Mouse (Mus musculus) urinary bladder, postnatal 0 days (tissue): ENCODE results near the gene Olfr39. TPM values are rescaled to one million over a fixed set of nuclear protein-coding genes. Genes with fewer than 3 reads are reported as not detected.

Source experiments
- polyA plus RNA-seq: library from polyadenylated mRNA; unstranded; fragments of >200 nt; fragmentation: Nextera tagmentation; extraction: Ambion mirVana; gene quantifications from 2 replicates; pipeline ENCODE4 v1.2.1, GENCODE M21; 2015

The Olfr39 gene
- polyA plus RNA-seq: not detected in 2 replicates

DNA sequence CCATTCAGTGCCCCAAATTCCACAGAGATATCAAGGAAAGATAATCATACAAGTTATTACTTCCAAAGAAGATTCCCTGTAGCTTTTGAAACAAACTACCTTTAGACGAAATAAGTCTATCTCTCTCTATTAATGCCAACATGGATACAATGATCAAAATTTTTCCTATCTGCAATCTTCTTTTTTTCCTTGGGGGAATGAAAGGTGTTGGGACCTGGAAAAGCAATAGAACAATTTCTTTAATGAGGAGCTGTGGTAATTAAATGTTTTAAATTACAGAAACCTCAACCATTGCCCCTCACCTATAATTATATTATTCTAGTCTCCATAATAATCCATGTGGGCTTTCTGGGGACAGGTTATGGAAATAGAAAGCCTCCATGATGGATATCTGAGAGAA, at the start of gene Olfr39:
Gene Olfr39, plus strand, starts transcription at position 301 of the 400 bp plus-strand sequence.

DNA sequence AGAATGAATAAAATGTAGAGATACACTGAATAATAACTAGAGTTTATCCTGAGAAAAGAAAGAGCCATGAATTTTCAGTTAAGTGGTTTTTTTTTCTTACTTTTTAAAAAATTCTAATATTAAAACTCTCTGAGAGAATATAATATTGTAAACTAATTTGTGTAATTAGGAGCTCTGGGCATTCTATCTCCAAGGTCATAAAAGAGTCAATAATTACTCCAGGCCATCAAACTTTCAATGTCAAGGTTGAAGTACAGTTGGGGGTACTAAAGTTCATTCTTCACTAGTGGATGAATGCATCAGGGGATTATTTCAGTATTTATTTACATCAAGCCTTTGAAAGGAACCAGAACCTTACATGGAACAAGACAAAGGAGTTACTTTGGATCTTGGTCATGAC, 45.3 kb upstream of the Olfr39 start, which contains the start of gene Olfr872:
Gene Olfr872, plus strand, starts transcription at position 301 of the 400 bp plus-strand sequence.

DNA sequence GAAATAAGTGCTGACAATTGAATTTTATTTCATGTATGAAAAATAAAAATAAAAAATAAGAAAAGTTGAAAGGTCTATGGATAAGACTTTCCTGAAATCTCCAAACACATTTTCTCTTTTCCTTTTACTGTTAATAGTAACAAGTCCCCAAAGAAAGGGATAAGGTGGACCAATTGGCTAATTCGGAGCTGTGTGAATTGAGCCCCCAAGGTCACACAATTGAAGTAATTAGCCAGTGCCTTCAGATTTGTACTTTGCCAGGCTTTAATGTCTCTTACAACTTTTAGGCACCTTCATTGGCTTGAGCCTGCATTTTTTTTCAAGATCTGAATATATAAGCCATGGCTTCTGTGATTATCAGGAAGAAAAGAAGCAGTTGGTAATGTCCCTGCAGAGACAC, 16.1 kb downstream of the Olfr39 start, which contains the start of gene Olfr873:
Gene Olfr873, plus strand, starts transcription at position 301 of the 400 bp plus-strand sequence.

DNA sequence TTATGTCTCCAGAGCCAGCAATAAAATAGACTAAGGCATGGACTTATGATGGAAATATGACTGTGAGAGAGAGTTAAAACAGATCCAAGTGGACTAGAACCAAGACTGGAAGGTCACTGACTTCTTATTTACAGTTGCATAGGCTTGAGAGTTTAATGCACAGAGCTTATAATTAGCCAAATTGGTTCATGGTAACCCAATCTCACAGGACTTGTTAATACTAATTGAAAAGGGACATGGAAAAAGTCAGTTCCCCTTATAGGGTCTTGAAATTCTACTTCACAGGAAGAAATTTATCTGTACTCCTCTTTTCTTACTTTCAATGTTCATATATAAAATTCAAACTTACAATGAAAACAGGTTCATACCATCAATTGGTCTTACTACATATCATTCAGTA, 53.8 kb downstream of the Olfr39 start, which contains the start of gene Olfr18:
Gene Olfr18, minus strand, starts transcription at position 101 of the 400 bp plus-strand sequence.

Other genes starting within 250 kb of the Olfr39 start
- gene Olfr867, start 224.8 kb upstream of the Olfr39 start, polyA plus RNA-seq: not detected in 2 replicates
- not detected in 2 replicates for gene Olfr868, start 183.7 kb upstream of the Olfr39 start, polyA plus RNA-seq
- gene Olfr869, start 153.3 kb upstream of the Olfr39 start, polyA plus RNA-seq: not detected in 2 replicates
- gene Olfr870, start 108.3 kb upstream of the Olfr39 start, polyA plus RNA-seq: not detected in 2 replicates
- not detected in 2 replicates for gene Olfr871, start 70.1 kb upstream of the Olfr39 start, polyA plus RNA-seq
- not detected in 2 replicates for gene Olfr872, start 45.2 kb upstream of the Olfr39 start, polyA plus RNA-seq
- gene Olfr873, start 16.2 kb downstream of the Olfr39 start, polyA plus RNA-seq: not detected in 2 replicates
- gene Olfr18, start 53.7 kb downstream of the Olfr39 start, polyA plus RNA-seq: not detected in 2 replicates
- gene Zfp560, start 102.8 kb downstream of the Olfr39 start, polyA plus RNA-seq: 36.4 and 39.5 TPM in 2 replicates
- 6.2 and 11.1 TPM in 2 replicates for gene Zfp26, start 177.8 kb downstream of the Olfr39 start, polyA plus RNA-seq
- gene Zfp426, start 210.4 kb downstream of the Olfr39 start, polyA plus RNA-seq: 9.6 and 11.3 TPM in 2 replicates
- gene Zfp266, start 239.1 kb downstream of the Olfr39 start, polyA plus RNA-seq: 37.6 and 45.4 TPM in 2 replicates